Mouse (Mus musculus): ENCODE results near the gene Repin1.

DNA sequence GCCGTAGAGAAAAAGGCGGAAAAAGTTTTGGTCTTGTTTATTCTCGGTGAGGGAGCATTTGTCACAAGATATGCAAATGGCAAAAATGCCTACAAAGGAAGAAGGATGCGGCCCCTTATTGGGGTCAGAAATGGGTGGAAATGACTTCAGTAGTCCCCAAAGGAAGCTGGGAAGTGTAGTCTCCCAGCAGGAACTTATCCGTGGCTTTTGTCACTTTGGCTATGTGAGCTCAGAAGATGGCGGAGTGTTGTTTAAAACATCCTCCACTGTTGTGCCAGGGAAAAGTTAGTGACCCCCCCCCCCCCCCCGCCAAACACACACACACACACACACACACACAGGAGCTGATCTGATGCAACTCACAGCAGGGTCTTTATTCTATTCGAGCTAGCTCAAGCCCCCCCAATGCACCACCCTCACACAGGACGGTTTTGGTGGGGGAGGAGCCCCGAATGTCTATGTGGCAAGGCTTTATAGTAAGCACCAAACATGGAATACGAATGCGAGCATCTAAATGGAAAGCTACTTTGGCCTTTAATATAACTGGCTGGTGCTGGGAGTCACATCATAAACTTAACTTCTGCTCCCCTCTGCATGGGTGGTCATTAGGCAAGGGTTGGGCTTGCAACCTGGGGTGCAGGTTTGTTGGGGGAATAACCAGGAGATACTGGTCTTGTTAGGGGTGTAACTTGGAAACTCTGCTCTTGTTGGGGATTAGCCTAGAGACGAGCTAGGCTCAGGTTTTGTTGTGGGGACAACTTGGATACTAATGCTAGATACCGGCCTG, 38.4 kb upstream of the Repin1 start:
- no peak for TF ChIP-seq POLR2AphosphoS2 (IDR thresholded peaks at IDR 0.05; ENCODE audit: low read depth, low read length)
- no peak for TF ChIP-seq CTCF (conservative IDR thresholded peaks at IDR 0.05 in 1 of 2, IDR thresholded peaks at IDR 0.05 in 1 of 2; ENCODE audit: low read depth in 2 of 2, low read length in 2 of 2)
- no peak for TF ChIP-seq ZMIZ1 (IDR thresholded peaks at IDR 0.05; ENCODE audit: low read depth, low read length)
- TF ChIP-seq POLR2A (IDR thresholded peaks at IDR 0.05; ENCODE audit: low read depth, low read length) = no peak
- no peak for TF ChIP-seq ETS1 (conservative IDR thresholded peaks at IDR 0.05; ENCODE audit: low read depth, low read length)
- TF ChIP-seq EP300 (IDR thresholded peaks at IDR 0.05; ENCODE audit: low read length) = no peak
- TF ChIP-seq ZC3H11A (IDR thresholded peaks at IDR 0.05; ENCODE audit: low read depth, low read length) = no peak
